Mouse (Mus musculus) midbrain, embryonic 15.5 days (tissue): Measurements from ENCODE around the gene Pttg1. TPM values are rescaled to one million over a fixed set of nuclear protein-coding genes. Genes with fewer than 3 reads are reported as not detected.
A peak's percentile ranks its signal among the peaks of the same experiment; 100 is the strongest.

ENCODE experiments used
- ATAC-seq: fragments of 200-750 bp; cut with Nextera tagmentation; replicated peaks from 2 replicates; pipeline ENCODE4 v1.8.0; 2017; ENCODE audit warnings: moderate TSS enrichment
- H3K27ac ChIP-seq: fragments of 300-500 bp; sonication (generic); 2 replicates; pipeline ENCODE4 v1.5.1; 2015; ENCODE audit warnings: mild to moderate bottlenecking, inconsistent platforms
- H3K27me3 ChIP-seq: fragments of 300-500 bp; sonication (generic); replicated peaks from 2 replicates; pipeline ENCODE4 v1.6.1; 2015; ENCODE audit warnings: inconsistent platforms
- H3K36me3 ChIP-seq: fragments of 300-500 bp; sonication (generic); replicated peaks from 2 replicates; pipeline ENCODE4 v1.6.1; 2015; ENCODE audit warnings: inconsistent platforms
- H3K4me1 ChIP-seq: fragments of 300-500 bp; sonication (generic); 2 replicates; pipeline ENCODE4 v1.6.1; 2015; ENCODE audit warnings: inconsistent platforms
- H3K4me2 ChIP-seq: fragments of 300-500 bp; sonication (generic); 2 replicates; pipeline ENCODE4 v1.6.1; 2015; ENCODE audit warnings: inconsistent platforms, mild to moderate bottlenecking, moderate library complexity
- H3K4me3 ChIP-seq: fragments of 300-500 bp; sonication (generic); 2 replicates; pipeline ENCODE4 v1.5.1; 2015; ENCODE audit warnings: mild to moderate bottlenecking, inconsistent platforms
- H3K9ac ChIP-seq: fragments of 300-500 bp; sonication (generic); 2 replicates; pipeline ENCODE4 v1.6.1; 2015; ENCODE audit warnings: mild to moderate bottlenecking, inconsistent platforms
- H3K9me3 ChIP-seq: fragments of 300-500 bp; sonication (generic); 2 replicates; pipeline ENCODE4 v1.6.1; 2016; ENCODE audit warnings: inconsistent platforms
- WGBS: fragments of 180-500 bp; shearing (Covaris S2); methylation state at CpG from one replicate; pipeline ENCODE4 v1.1.7; 2015; ENCODE audit warnings: mixed read lengths; 5-methylcytosine and 5-hydroxymethylcytosine counted together
- microRNA counts: library from miRNA; unstranded; fragments of <30 nt; microRNA quantifications from one replicate; lab custom pipeline; 2016
- microRNA-seq: library from miRNA; unstranded; fragments of <30 nt; microRNA quantifications from one replicate; pipeline ENCODE4, GENCODE M21; 2016
- polyA plus RNA-seq: library from polyadenylated mRNA; unstranded; fragments of >200 nt; fragmentation: Nextera tagmentation; extraction: Ambion mirVana; gene quantifications from 2 replicates; pipeline ENCODE4 v1.2.1, GENCODE M21; 2015

Gene Pttg1
- polyA plus RNA-seq, 1 experiment from 2014 or later, result 37.4 TPM

GRCm38 (mm10) chr11:43383581-43383980, 42.5 kb downstream of the Pttg1 start:
- WGBS, result 89% methylated on average over 2 of the region's 2 CpGs
- H3K9me3 ChIP-seq, result no peaks in the 10 kb centered on the region
- no peak overlapping the region for H3K9ac ChIP-seq

GRCm38 (mm10) chr11:43380901-43381300, 45.1 kb downstream of the Pttg1 start:
- Histone ChIP-seq H3K9ac (no peak overlapping the region), H3K27me3 (no peaks in the 10 kb centered on the region), H3K4me3 (no peak overlapping the region), H3K9me3 (no peaks in the 10 kb centered on the region), H3K36me3 (no peaks in the 10 kb centered on the region), H3K27ac (no peak overlapping the region), H3K4me2 (no peak overlapping the region), H3K4me1 (peaks cover 12% of the 10 kb centered on the region)
- WGBS, result 93% methylated on average over 7 of the region's 7 CpGs
- no peak for ATAC-seq

More at GRCm38 (mm10) chr11:43383581-43383980, 42.5 kb downstream of the Pttg1 start:
- ATAC-seq, result no peak
- no peak overlapping the region for H3K4me3 ChIP-seq
- H3K4me1 ChIP-seq, result peaks cover 14% of the 10 kb centered on the region
- H3K4me2 ChIP-seq, result no peak overlapping the region
- no peaks in the 10 kb centered on the region for H3K27me3 ChIP-seq
- H3K27ac ChIP-seq, result no peak overlapping the region
- no peaks in the 10 kb centered on the region for H3K36me3 ChIP-seq

GRCm38 (mm10) chr11:43379911-43380485, 46.1 kb downstream of the Pttg1 start:
- 85% methylated on average over 11 of the region's 11 CpGs for WGBS

GRCm38 (mm10) chr11:43379488-43379887, 46.6 kb downstream of the Pttg1 start:
- H3K9ac ChIP-seq, result no peak overlapping the region
- no peak for ATAC-seq
- H3K36me3 ChIP-seq, result no peaks in the 10 kb centered on the region
- no peak overlapping the region for H3K4me3 ChIP-seq
- H3K4me1 ChIP-seq, result no peaks in the 10 kb centered on the region
- no peak overlapping the region for H3K27ac ChIP-seq
- no peaks in the 10 kb centered on the region for H3K27me3 ChIP-seq
- 90% methylated on average over 3 of the region's 3 CpGs for WGBS
- no peak overlapping the region for H3K4me2 ChIP-seq
- H3K9me3 ChIP-seq, result no peaks in the 10 kb centered on the region

More at GRCm38 (mm10) chr11:43379911-43380485, 46.1 kb downstream of the Pttg1 start:
- Histone ChIP-seq H3K9ac (no peak overlapping the region), H3K9me3 (no peaks in the 10 kb centered on the region), H3K4me2 (no peak overlapping the region), H3K36me3 (no peaks in the 10 kb centered on the region), H3K4me3 (no peak overlapping the region), H3K27ac (no peak overlapping the region), H3K27me3 (no peaks in the 10 kb centered on the region), H3K4me1 (peaks cover 4% of the 10 kb centered on the region)
- no peak for ATAC-seq

GRCm38 (mm10) chr11:43377083-43377850, 48.8 kb downstream of the Pttg1 start:
- no peaks in the 10 kb centered on the region for H3K4me1 ChIP-seq
- H3K27me3 ChIP-seq, result no peaks in the 10 kb centered on the region
- H3K4me3 ChIP-seq, result no peak overlapping the region
- no peaks in the 10 kb centered on the region for H3K36me3 ChIP-seq
- no peak overlapping the region for H3K27ac ChIP-seq
- ATAC-seq, result no peak
- H3K9me3 ChIP-seq, result no peaks in the 10 kb centered on the region
- WGBS, result 92% methylated on average over 8 of the region's 8 CpGs
- H3K4me2 ChIP-seq, result no peak overlapping the region
- no peak overlapping the region for H3K9ac ChIP-seq

- H3K36me3 ChIP-seq, result no peaks in the 10 kb centered on the region
- H3K4me2 ChIP-seq, result no peak overlapping the region
- H3K4me1 ChIP-seq, result no peaks in the 10 kb centered on the region
- WGBS, result 96% methylated on average over 1 of the region's 1 CpGs
- no peak overlapping the region for H3K27ac ChIP-seq
- H3K9ac ChIP-seq, result no peak overlapping the region
- H3K27me3 ChIP-seq, result no peaks in the 10 kb centered on the region
- ATAC-seq, result no peak
- H3K9me3 ChIP-seq, result no peaks in the 10 kb centered on the region
- no peak overlapping the region for H3K4me3 ChIP-seq
Measured at GRCm38 (mm10) chr11:43376598-43376997, 49.5 kb downstream of the Pttg1 start.

GRCm38 (mm10) chr11:43374956-43375355, 51.1 kb downstream of the Pttg1 start:
- H3K4me3 ChIP-seq, result no peak overlapping the region
- H3K9me3 ChIP-seq, result no peaks in the 10 kb centered on the region
- H3K4me1 ChIP-seq, result no peaks in the 10 kb centered on the region
- no peak overlapping the region for H3K9ac ChIP-seq
- ATAC-seq, result no peak
- no peak overlapping the region for H3K4me2 ChIP-seq
- H3K27ac ChIP-seq, result no peak overlapping the region
- no peaks in the 10 kb centered on the region for H3K27me3 ChIP-seq
- H3K36me3 ChIP-seq, result no peaks in the 10 kb centered on the region
- 90% methylated on average over 6 of the region's 6 CpGs for WGBS

GRCm38 (mm10) chr11:43373367-43373766, 52.7 kb downstream of the Pttg1 start:
- no peak for ATAC-seq
- H3K9me3 ChIP-seq, result no peaks in the 10 kb centered on the region

GRCm38 (mm10) chr11:43371807-43372206, 54.2 kb downstream of the Pttg1 start:
- Histone ChIP-seq H3K9me3 (no peaks in the 10 kb centered on the region), H3K4me3 (no peak overlapping the region), H3K27me3 (no peaks in the 10 kb centered on the region), H3K27ac (no peak overlapping the region), H3K36me3 (no peaks in the 10 kb centered on the region), H3K4me2 (no peak overlapping the region), H3K4me1 (no peaks in the 10 kb centered on the region), H3K9ac (no peak overlapping the region)
- 93% methylated on average over 3 of the region's 3 CpGs for WGBS
- ATAC-seq, result no peak

More at GRCm38 (mm10) chr11:43373367-43373766, 52.7 kb downstream of the Pttg1 start:
- Histone ChIP-seq H3K9ac (no peak overlapping the region), H3K4me1 (no peaks in the 10 kb centered on the region), H3K4me2 (no peak overlapping the region), H3K36me3 (no peaks in the 10 kb centered on the region), H3K4me3 (no peak overlapping the region), H3K27me3 (no peaks in the 10 kb centered on the region), H3K27ac (no peak overlapping the region)
- WGBS, result 94% methylated on average over 3 of the region's 3 CpGs

MicroRNA genes within 50 kb of the gene (microRNA counts, 519-probe panel; counts per million panel counts)
- 2,928 counts per million, percentile 64 among the panel's probes with 10 or more counts for microRNA mmu-miR-146a (lab: Ali Mortazavi, UCI)

Small RNA genes lying within 50 kb of the gene (microRNA-seq; reads per million reads assigned to microRNA genes)
- gene Mir146, result 82.0 reads per million, percentile 52 among the genes with 10 or more reads in this experiment

Other genes with a start within 250 kb of the Pttg1 start
- gene Slu7, start 7.5 kb upstream of the Pttg1 start, polyA plus RNA-seq, result 65.3 and 66.8 TPM in 2 replicates
- gene C1qtnf2, start 48.0 kb upstream of the Pttg1 start, polyA plus RNA-seq, result 9.7 and 10.0 TPM in 2 replicates
- gene Ccnjl, start 102.5 kb upstream of the Pttg1 start, polyA plus RNA-seq, result 13.7 and 15.3 TPM in 2 replicates
- gene 4933415A04Rik, start 160.8 kb upstream of the Pttg1 start, polyA plus RNA-seq, result 4.1 and 4.2 TPM in 2 replicates
- gene Fabp6, start 175.3 kb upstream of the Pttg1 start, polyA plus RNA-seq, result not detected in 2 replicates